Mouse (Mus musculus): ENCODE data around the gene Olfr116. TPM values are rescaled to one million over a fixed set of nuclear protein-coding genes. Genes with fewer than 3 reads are reported as not detected.

Olfr116 gene
- not detected in 2 replicates for polyA plus RNA-seq (2016; fragmentation: Nextera tagmentation; extraction: Ambion mirVana)

DNA sequence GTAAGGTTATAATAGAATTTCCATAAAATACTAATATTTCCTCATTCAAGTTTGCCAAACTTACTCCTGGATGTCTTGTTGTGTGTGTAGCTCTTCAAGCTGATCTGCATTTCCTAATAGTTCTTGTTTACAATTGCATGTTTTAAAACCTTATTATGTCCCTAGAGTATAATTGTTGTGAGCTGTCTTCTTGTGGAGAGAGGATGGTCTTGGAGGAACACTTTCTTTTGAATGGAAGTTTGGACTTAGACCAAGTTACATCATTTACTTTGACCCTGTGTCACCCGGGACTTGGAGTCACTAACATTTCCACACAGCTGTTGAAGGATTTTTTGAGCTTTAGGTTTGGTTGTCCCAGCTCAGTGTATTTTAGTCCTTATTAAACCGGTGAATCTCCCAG lies at the start of gene Olfr116, which contains the start of gene Olfr115:
Gene Olfr116 (minus strand): TSS at position 191 of the 400 bp plus-strand sequence.
Gene Olfr115 (minus strand): TSS at position 101 of the 400 bp plus-strand sequence.
- no peak for ATAC-seq (ENCODE audit: low FRiP score)
- no peak within 1 kb of the TSS for H3K4me3 ChIP-seq
- no peak within 1 kb of the TSS for H3K9ac ChIP-seq
- H3K27ac ChIP-seq: no peak within 1 kb of the TSS
- no peaks in the 10 kb centered on the region for H3K4me1 ChIP-seq
- H3K36me3 ChIP-seq: no peaks in the 10 kb centered on the region
- no peaks in the 10 kb centered on the region for H3K9me3 ChIP-seq (replicated peaks)
- no peak within 1 kb of the TSS for H3K4me2 ChIP-seq (replicated peaks)
- H3K27me3 ChIP-seq: no peaks in the 10 kb centered on the region
- 77% methylated on average over 2 of the region's 2 CpGs for WGBS

DNA sequence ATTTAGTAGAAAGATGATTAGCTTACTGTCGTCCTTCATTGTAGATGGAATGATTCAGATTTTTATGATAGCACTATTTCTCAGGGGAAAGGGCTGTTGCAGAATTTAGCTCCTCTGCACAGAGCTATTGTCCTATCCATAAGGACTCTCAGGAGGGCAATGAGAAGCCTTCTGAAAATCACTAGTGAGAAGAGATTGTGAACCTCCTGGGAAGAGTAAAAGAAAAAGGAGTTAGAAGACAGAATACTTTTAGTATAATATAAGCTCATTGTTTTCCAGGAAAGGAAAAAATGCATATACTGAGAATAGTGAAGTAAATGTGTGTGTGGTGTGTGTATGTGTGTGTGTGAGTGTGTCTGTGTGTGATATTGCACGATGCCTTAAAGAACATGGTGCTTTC lies 39.7 kb upstream of the Olfr116 start, which contains the start of gene Olfr118:
Gene Olfr118 (plus strand): TSS at position 301 of the 400 bp plus-strand sequence.
- Histone ChIP-seq H3K9me3 (replicated peaks) (no peaks in the 10 kb centered on the region), H3K9ac (no peak within 1 kb of the TSS), H3K36me3 (no peaks in the 10 kb centered on the region), H3K27me3 (no peaks in the 10 kb centered on the region), H3K27ac (no peak within 1 kb of the TSS), H3K4me2 (replicated peaks) (no peak within 1 kb of the TSS), H3K4me1 (no peaks in the 10 kb centered on the region), H3K4me3 (no peak within 1 kb of the TSS)
- ATAC-seq (ENCODE audit: low FRiP score): no peak
- 79% methylated on average over 2 of the region's 2 CpGs for WGBS

DNA sequence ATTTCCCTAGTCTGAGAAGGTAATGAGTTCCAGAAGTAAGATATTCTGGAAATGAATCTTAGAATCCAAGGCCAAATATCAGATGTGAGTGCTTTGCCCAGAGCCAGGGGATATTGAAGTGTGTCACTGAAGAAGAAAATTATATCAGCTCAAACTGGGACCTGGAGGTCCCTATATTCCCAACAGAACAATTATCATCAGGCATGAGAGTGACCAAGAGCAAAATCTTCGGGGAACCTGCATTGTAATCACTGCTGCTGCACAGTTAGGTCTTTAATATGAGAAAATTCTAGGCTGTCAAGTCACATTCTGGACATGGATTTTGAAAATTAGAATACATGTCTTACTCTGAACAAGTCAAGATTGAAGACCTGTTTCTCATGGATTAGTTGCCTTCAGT lies 36.7 kb upstream of the Olfr116 start, which contains the start of gene Olfr117:
Gene Olfr117 (minus strand): TSS at position 101 of the 400 bp plus-strand sequence.
- no peaks in the 10 kb centered on the region for H3K27me3 ChIP-seq
- no peaks in the 10 kb centered on the region for H3K36me3 ChIP-seq
- H3K4me1 ChIP-seq: no peaks in the 10 kb centered on the region
- no peak within 1 kb of the TSS for H3K4me2 ChIP-seq (replicated peaks)
- no peak for ATAC-seq (ENCODE audit: low FRiP score)
- WGBS: 82% methylated on average over 1 of the region's 1 CpGs
- H3K9ac ChIP-seq: no peak within 1 kb of the TSS
- H3K4me3 ChIP-seq: no peak within 1 kb of the TSS
- H3K27ac ChIP-seq: no peak within 1 kb of the TSS
- no peaks in the 10 kb centered on the region for H3K9me3 ChIP-seq (replicated peaks)

DNA sequence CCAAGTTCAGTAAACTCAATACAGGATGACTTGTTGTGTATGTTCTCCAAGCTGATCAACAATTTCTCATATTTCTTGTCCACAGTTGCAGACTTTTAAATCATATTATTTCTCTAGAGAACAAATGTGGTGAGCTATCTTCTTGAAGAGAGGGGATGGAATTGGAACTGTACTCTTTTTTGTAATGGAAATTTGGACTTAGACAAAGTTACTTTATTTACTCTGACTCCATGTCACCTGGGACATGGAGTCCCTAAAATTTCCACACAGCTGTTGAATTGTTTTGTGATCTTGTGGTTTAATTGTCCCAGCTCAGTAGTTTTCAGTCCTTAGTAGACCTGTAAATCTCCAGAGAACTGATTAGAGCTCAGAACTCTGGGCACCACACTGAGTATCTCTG lies 34.4 kb downstream of the Olfr116 start, which contains the start of gene Olfr114:
Gene Olfr114 (minus strand): TSS at position 101 of the 400 bp plus-strand sequence.
- ATAC-seq (ENCODE audit: low FRiP score): no peak
- Histone ChIP-seq H3K27ac (no peak within 1 kb of the TSS), H3K4me3 (no peak within 1 kb of the TSS), H3K4me1 (no peaks in the 10 kb centered on the region), H3K9ac (no peak within 1 kb of the TSS), H3K27me3 (no peaks in the 10 kb centered on the region), H3K4me2 (replicated peaks) (no peak within 1 kb of the TSS), H3K9me3 (replicated peaks) (no peaks in the 10 kb centered on the region), H3K36me3 (no peaks in the 10 kb centered on the region)

DNA sequence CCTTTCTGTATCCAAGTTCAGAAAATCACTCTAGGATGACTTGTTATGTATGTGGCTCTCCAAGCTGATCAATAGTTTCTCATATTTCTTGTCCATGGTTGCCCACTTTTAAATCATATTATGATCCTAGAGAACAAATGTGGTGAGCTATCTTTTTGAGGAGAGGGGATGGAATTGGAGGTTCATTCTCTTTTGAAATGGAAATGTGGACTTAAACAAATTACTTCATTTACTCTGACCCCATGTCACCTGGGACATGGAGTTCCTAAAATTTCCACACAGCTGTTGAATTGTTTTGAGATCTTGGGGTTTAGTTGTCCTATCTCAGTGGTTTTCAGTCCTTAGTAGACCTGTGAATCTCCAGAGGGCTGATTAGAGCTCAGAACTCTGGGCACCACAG lies 49.4 kb downstream of the Olfr116 start, which contains the start of gene Olfr113:
Gene Olfr113 (minus strand): TSS at position 101 of the 400 bp plus-strand sequence.
- Histone ChIP-seq H3K27me3 (no peaks in the 10 kb centered on the region), H3K4me2 (replicated peaks) (no peak within 1 kb of the TSS), H3K9ac (no peak within 1 kb of the TSS), H3K4me3 (no peak within 1 kb of the TSS), H3K27ac (no peak within 1 kb of the TSS), H3K4me1 (no peaks in the 10 kb centered on the region), H3K36me3 (no peaks in the 10 kb centered on the region), H3K9me3 (replicated peaks) (no peaks in the 10 kb centered on the region)
- no peak for ATAC-seq (ENCODE audit: low FRiP score)

Other genes with a start within 250 kb of the Olfr116 start
- gene Olfr105-ps, start 248.2 kb downstream of the Olfr116 start, polyA plus RNA-seq (2016; fragmentation: Nextera tagmentation; extraction: Ambion mirVana): not detected in 2 replicates
- not detected in 2 replicates for gene Olfr106-ps, start 236.8 kb downstream of the Olfr116 start, polyA plus RNA-seq (2016; fragmentation: Nextera tagmentation; extraction: Ambion mirVana)
- not detected in 2 replicates for gene Olfr107, start 228.0 kb downstream of the Olfr116 start, polyA plus RNA-seq (2016; fragmentation: Nextera tagmentation; extraction: Ambion mirVana)
- not detected in 2 replicates for gene Olfr108, start 181.7 kb downstream of the Olfr116 start, polyA plus RNA-seq (2016; fragmentation: Nextera tagmentation; extraction: Ambion mirVana)
- gene Olfr109, start 168.3 kb downstream of the Olfr116 start, polyA plus RNA-seq (2016; fragmentation: Nextera tagmentation; extraction: Ambion mirVana): not detected in 2 replicates
- gene H2-M2, start 143.6 kb downstream of the Olfr116 start, polyA plus RNA-seq (2016; fragmentation: Nextera tagmentation; extraction: Ambion mirVana): not detected in 2 replicates
- not detected in 2 replicates for gene Olfr110, start 134.7 kb downstream of the Olfr116 start, polyA plus RNA-seq (2016; fragmentation: Nextera tagmentation; extraction: Ambion mirVana)
- gene Olfr111, start 119.2 kb downstream of the Olfr116 start, polyA plus RNA-seq (2016; fragmentation: Nextera tagmentation; extraction: Ambion mirVana): not detected in 2 replicates
- not detected in 2 replicates for gene Olfr112, start 57.7 kb downstream of the Olfr116 start, polyA plus RNA-seq (2016; fragmentation: Nextera tagmentation; extraction: Ambion mirVana)
- not detected in 2 replicates for gene Olfr113, start 49.5 kb downstream of the Olfr116 start, polyA plus RNA-seq (2016; fragmentation: Nextera tagmentation; extraction: Ambion mirVana)
- not detected in 2 replicates for gene Olfr114, start 34.5 kb downstream of the Olfr116 start, polyA plus RNA-seq (2016; fragmentation: Nextera tagmentation; extraction: Ambion mirVana)
- not detected in 2 replicates for gene Olfr115, start 90 bp downstream of the Olfr116 start, polyA plus RNA-seq (2016; fragmentation: Nextera tagmentation; extraction: Ambion mirVana)
- gene Olfr117, start 36.6 kb upstream of the Olfr116 start, polyA plus RNA-seq (2016; fragmentation: Nextera tagmentation; extraction: Ambion mirVana): not detected in 2 replicates
- gene Olfr118, start 39.8 kb upstream of the Olfr116 start, polyA plus RNA-seq (2016; fragmentation: Nextera tagmentation; extraction: Ambion mirVana): not detected in 2 replicates
- not detected in 2 replicates for gene Olfr119, start 69.4 kb upstream of the Olfr116 start, polyA plus RNA-seq (2016; fragmentation: Nextera tagmentation; extraction: Ambion mirVana)
- gene Olfr120, start 94.6 kb upstream of the Olfr116 start, polyA plus RNA-seq (2016; fragmentation: Nextera tagmentation; extraction: Ambion mirVana): not detected in 2 replicates
- not detected in 2 replicates for gene Olfr121, start 121.7 kb upstream of the Olfr116 start, polyA plus RNA-seq (2016; fragmentation: Nextera tagmentation; extraction: Ambion mirVana)
- not detected in 2 replicates for gene Olfr122, start 141.4 kb upstream of the Olfr116 start, polyA plus RNA-seq (2016; fragmentation: Nextera tagmentation; extraction: Ambion mirVana)
- not detected in 2 replicates for gene Olfr123, start 166.3 kb upstream of the Olfr116 start, polyA plus RNA-seq (2016; fragmentation: Nextera tagmentation; extraction: Ambion mirVana)
- gene Olfr124, start 172.7 kb upstream of the Olfr116 start, polyA plus RNA-seq (2016; fragmentation: Nextera tagmentation; extraction: Ambion mirVana): not detected in 2 replicates
- gene Olfr125, start 205.8 kb upstream of the Olfr116 start, polyA plus RNA-seq (2016; fragmentation: Nextera tagmentation; extraction: Ambion mirVana): not detected in 2 replicates
- gene Olfr126, start 220.3 kb upstream of the Olfr116 start, polyA plus RNA-seq (2016; fragmentation: Nextera tagmentation; extraction: Ambion mirVana): not detected in 2 replicates